Mouse (Mus musculus) Patski (cell line): ENCODE results near the gene Scn11a. TPM values are rescaled to one million over a fixed set of nuclear protein-coding genes. Genes with fewer than 3 reads are reported as not detected.
A peak's percentile ranks its signal among the peaks of the same experiment; 100 is the strongest.

Experiments
- ATAC-seq: fragments of 100-300 bp; one replicate; pipeline ENCODE4 v1.8.0; 2021
- CTCF ChIA-PET: fragments of 350-600 bp; sonication (Branson Sonifier 250); formaldehyde crosslinking; loops from one replicate; lab custom pipeline; 2022; ENCODE audit warnings: inconsistent platforms; lab: Charles Lee
- POLR2A ChIA-PET: fragments of 350-600 bp; sonication (Branson Sonifier 250); formaldehyde crosslinking; loops from one replicate; lab custom pipeline; 2022; ENCODE audit warnings: antibody characterized with exemption, inconsistent platforms; lab: Charles Lee
- DNase-seq: peaks from one replicate; pipeline ENCODE4 v3.0.0-alpha.2; 2011; ENCODE audit warnings: low read depth, low spot score
- H3K27me3 ChIP-seq: fragments of 371-371 bp; one replicate; pipeline ENCODE4 v1.5.1; 2021
- CTCF ChIP-seq: fragments of 100-300 bp; IDR thresholded peaks from one replicate; pipeline ENCODE4 v1.5.1; 2021
- in situ Hi-C: fragments of 300-500 bp; cut with MboI; formaldehyde crosslinking; loops from 3 replicates; pipeline ENCODE4 v1.11.1; 2018; ENCODE audit warnings: low pct_unique_long_range_greater_than_20kb, mixed read lengths
- polyA plus RNA-seq: library from polyadenylated mRNA; unstranded; gene quantifications from one replicate; pipeline ENCODE4 v1.2.3, GENCODE M21; 2021

Scn11a gene
- polyA plus RNA-seq, 1 experiment from 2014 or later, result not detected

DNA sequence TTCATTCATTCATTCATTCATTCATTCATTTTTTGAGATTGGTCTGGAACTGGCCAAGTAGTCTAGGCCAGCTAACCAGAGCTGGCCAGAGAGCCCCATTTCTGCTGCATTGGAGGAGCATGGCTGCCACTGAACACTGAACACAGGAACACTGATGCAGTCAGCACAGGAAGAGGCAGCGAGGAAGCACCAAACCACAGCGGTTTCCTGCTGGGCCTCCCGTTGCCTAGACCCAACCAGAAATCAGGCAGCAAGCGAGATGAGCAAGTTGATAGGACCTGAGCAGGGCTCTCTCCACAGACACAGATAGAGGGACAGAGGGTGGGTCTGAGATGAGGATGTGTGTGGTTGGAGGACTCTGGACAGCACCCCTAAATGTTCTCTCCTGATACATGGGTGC, 81.4 kb downstream of the Scn11a start:
- ATAC-seq (no peak), DNase-seq (no peak)
- in situ Hi-C loops, result no loop called here
- no peak for TF ChIP-seq CTCF
- CTCF ChIA-PET, result no interaction called here
- H3K27me3 ChIP-seq, result no peaks in the 10 kb centered on the region
- POLR2A ChIA-PET, result no interaction called here

DNA sequence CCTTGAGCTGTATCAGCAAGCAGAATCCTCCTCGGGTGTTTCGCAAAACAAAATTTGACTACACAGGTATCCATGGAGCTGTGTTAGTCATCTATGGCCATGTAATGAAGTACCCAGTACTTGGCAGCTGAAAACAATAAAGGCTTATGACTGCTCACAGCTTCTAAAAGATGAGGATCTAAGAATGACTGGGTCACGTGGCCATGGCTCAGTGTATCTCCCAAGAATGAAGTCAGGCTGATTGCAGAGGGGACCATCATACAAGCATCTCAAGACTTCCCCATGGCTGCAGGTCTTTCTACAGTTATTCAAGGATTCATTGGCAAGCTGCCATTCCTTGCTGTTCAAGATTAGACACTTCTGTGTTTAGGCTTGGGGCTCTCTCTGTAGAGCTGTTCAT, 81.9 kb downstream of the Scn11a start:
- DNase-seq, result peak; percentile 34
- in situ Hi-C loops, result no loop called here
- CTCF ChIA-PET, result no interaction called here

DNA sequence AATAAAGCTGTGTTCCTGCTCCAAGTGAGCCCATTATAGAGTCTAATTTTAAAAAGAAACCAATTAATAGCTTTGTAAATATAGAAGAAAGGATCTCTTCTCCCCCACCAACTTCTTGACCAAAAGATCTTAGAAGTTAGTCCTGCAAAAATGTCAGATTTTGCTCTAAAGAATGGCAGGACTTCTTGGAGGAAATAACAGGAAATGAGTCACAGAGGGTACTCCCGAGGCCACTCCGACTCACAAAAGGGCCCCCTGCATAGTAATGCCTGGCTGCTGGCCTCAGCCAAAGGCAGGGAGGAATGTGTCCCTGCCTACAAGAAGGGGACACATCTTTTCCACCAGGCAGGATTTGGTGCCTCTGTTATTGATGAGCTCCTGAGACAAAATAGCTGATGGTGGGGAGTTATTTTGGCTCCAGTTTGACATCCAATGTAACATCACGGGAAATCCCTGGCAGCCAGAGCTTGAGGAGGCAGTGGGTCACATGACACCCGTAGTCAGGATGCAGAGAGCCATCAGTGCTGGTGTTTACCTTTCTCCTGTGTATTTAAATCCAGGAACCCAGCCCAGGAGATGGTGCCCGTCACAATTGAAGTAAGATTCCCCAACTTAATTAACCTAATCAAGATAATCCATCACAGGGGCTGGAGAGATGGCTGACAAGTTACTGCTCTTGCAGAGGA, 84.0 kb downstream of the Scn11a start:
- no peak for TF ChIP-seq CTCF
- no peak for ATAC-seq

More for the DNA sequence above, 81.9 kb downstream of the Scn11a start:
- TF ChIP-seq CTCF, result no peak
- no peaks in the 10 kb centered on the region for H3K27me3 ChIP-seq
- ATAC-seq, result no peak
- POLR2A ChIA-PET, result no interaction called here

DNA sequence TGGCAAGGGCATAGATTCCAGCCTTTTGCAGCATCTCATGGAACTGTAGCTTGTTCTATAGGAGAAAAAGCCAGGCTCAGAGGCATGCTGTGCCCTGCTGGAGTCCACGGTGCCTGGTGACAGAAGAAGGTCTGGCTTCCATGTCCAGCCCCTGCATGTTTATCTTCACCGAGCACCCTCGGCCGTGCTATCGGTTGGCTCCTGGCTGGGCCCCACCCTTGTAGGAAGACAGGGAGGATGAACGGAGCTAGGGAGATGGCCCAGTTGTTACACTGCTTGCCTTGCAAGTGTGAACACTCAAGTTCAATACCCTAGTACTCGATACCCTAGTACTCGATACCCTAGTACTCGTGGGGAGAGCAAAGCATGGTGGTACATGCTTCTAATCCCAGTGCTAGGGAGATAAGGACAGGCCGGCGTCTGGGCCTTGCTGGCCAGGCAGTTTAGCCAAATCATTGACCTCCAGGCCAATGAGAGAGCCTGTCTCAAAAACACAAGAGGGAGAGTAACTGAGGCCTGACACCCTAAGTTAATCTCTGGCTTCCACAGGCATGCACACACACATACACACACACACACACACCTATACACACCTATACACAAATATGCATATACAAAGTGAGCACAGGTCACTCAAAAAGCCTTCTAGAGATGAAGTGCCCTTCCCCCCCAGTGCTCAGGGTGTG, 96.7 kb downstream of the Scn11a start:
- no peak for ATAC-seq
- ChIA-PET CTCF (no interaction called here), POLR2A (no interaction called here)
- in situ Hi-C loops, result no loop called here
- no peak for DNase-seq
- H3K27me3 ChIP-seq, result peaks cover 9% of the 10 kb centered on the region
- no peak for TF ChIP-seq CTCF

More for the DNA sequence above, 84.0 kb downstream of the Scn11a start:
- ChIA-PET POLR2A (interaction anchor here (0.5 kb wide), 1 partner anchor 10 kb away, joined by 3 read pairs; no protein-coding TSS in a partner anchor), CTCF (interaction anchor here (0.9 to 1.3 kb wide), 2 partner anchors 33 to 94 kb away, joined by 3 to 4 read pairs; no protein-coding TSS in a partner anchor)
- no peaks in the 10 kb centered on the region for H3K27me3 ChIP-seq
- DNase-seq, result peak; percentile 13
- in situ Hi-C loops, result no loop called here

DNA sequence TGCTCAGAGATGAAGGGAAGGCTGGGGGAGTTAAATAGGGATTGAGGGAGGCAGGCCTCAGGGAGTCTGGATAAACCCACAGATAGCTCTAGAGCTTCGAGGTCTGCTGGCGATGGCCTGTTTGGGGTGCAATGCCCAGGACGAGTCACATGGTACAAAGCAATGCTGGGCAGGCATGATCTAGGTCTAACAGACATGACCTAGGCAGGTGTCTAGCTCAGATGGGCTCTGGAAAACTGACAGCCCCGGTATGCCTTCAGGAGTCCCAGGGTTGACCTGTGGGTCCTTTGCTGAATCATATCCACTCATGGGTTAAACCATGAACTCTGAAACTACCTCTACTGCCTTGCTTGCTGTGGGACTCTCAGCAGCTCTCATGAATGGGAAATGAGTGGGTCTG, 98.3 kb downstream of the Scn11a start:
- peaks cover 14% of the 10 kb centered on the region for H3K27me3 ChIP-seq
- TF ChIP-seq CTCF, result no peak
- POLR2A ChIA-PET, result no interaction called here
- CTCF ChIA-PET, result interaction anchor here (1.6 kb wide), 1 partner anchor 13 kb away, joined by 4 read pairs; no protein-coding TSS in a partner anchor
- DNase-seq (no peak), ATAC-seq (no peak)
- in situ Hi-C loops, result no loop called here

DNA sequence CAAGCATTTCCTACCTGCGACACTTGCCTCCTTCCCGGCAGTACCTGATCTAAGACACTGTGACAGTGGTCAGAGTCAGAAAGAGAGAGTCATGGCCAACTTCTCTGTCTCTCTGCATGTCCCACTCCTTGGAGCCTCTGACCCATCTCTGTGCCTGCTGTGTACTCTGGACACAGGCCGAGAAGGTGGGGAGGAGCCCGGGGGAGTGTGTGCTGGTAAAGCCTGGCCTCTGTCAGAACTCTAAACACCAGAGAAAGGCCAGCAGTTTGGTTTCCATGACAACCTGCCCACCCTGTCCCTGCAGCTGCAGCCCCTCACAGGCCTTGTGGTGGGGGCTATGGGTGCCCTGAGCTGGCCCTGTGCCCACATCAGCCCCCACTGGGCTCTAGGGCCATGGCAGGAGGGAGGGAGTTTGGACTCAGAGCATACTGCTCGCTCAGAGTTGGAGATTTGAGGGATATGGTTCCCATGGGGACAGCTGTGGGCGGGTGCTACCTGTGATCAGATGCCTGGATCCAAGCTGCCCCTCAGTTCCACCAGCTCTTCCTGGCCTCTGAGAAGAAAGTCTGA, 99.9 kb downstream of the Scn11a start:
- ATAC-seq (no peak), DNase-seq (no peak)
- POLR2A ChIA-PET, result no interaction called here
- peaks cover 19% of the 10 kb centered on the region for H3K27me3 ChIP-seq
- TF ChIP-seq CTCF, result no peak
- CTCF ChIA-PET, result interaction anchor here (1.6 kb wide), 1 partner anchor 12 kb away, joined by 4 read pairs; no protein-coding TSS in a partner anchor
- in situ Hi-C loops, result no loop called here

DNA sequence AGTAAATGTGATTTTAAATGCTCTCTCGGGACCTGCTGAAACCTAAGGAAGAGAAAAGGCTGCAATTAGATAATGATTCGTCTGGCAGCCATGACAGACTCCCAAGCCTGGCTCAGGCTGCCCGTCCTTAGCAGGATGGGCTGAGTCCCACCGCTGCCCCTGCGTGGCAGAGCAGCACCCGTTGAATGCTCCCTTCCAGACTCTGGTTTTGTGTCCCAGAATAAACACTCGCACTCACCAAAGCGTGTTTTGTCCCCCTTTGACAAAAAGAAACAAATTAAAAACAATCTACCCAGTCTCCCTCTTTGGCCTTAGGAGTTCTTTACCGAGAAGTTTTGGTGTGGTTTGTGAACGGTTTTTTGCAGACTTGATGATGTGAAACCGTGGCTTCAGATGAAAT, 106.0 kb downstream of the Scn11a start, which contains the start of gene Scn10a:
Gene Scn10a, minus strand, starts transcription at position 101 of the 400 bp plus-strand sequence.
- no peak for TF ChIP-seq CTCF
- CTCF ChIA-PET, result no interaction called here

DNA sequence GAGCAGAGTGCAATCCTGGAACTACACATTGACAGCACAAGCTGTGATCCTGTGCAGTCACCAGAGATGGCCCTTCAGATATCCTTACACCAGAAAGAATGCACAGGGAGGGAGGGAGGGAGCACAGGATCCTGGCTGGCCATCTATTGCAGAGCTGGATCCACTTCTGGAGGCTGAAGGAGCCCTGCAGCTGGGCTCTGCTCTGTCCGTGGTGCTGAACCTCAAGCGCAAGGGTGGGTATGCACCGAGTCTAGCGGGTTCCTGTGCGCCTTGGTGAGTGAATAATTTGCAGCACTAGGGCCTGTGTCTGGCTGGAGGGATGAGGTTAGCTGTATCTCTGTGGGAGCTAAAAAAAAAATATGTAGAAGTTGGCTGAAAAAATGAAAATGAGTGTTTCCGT, 118.6 kb downstream of the Scn11a start:
- ATAC-seq (peak; percentile 69), DNase-seq (peak; percentile 50)
- ChIA-PET POLR2A (no interaction called here), CTCF (no interaction called here)
- peaks cover 2% of the 10 kb centered on the region for H3K27me3 ChIP-seq
- in situ Hi-C loops, result no loop called here
- TF ChIP-seq CTCF, result no peak

More for the DNA sequence above, 106.0 kb downstream of the Scn11a start, which contains the start of gene Scn10a:
- POLR2A ChIA-PET, result no interaction called here
- no peak for DNase-seq
- peaks cover 21% of the 10 kb centered on the region for H3K27me3 ChIP-seq
- ATAC-seq, result no peak
- in situ Hi-C loops, result no loop called here

Other genes with a start within 250 kb of the Scn11a start
- gene Scn5a, start 246.4 kb downstream of the Scn11a start, polyA plus RNA-seq, result 11.9 TPM
- 0.08 TPM for gene Scn10a, start 106.1 kb downstream of the Scn11a start, polyA plus RNA-seq
- 38.7 TPM for gene Wdr48, start 69.4 kb upstream of the Scn11a start, polyA plus RNA-seq
- gene Gorasp1, start 112.1 kb upstream of the Scn11a start, polyA plus RNA-seq, result 24.1 TPM
- 0.64 TPM for gene Ttc21a, start 112.2 kb upstream of the Scn11a start, polyA plus RNA-seq
- 18.8 TPM for gene Csrnp1, start 159.2 kb upstream of the Scn11a start, polyA plus RNA-seq
- 0.04 TPM for gene Xirp1, start 198.1 kb upstream of the Scn11a start, polyA plus RNA-seq
- not detected for gene Cx3cr1, start 244.4 kb upstream of the Scn11a start, polyA plus RNA-seq